Mouse (Mus musculus) hindbrain, postnatal 0 days (tissue): ENCODE measurements around the gene Rundc3b. TPM values are rescaled to one million over a fixed set of nuclear protein-coding genes. Genes with fewer than 3 reads are reported as not detected.

Experiments used
- ATAC-seq: fragments of 200-750 bp; cut with Nextera tagmentation; 2 replicates; pipeline ENCODE4 v1.8.0; 2017; ENCODE audit warnings: mild to moderate bottlenecking, moderate TSS enrichment, moderate library complexity
- DNase-seq: peaks from one replicate; pipeline ENCODE4 v3.0.0-alpha.2; 2015; ENCODE audit warnings: low spot score
- H3K27ac ChIP-seq: fragments of 300-500 bp; sonication (generic); 2 replicates; pipeline ENCODE4 v1.5.1; 2014; ENCODE audit warnings: mild to moderate bottlenecking
- H3K27me3 ChIP-seq: fragments of 300-500 bp; sonication (generic); 2 replicates; pipeline ENCODE4 v1.6.1; 2014; ENCODE audit warnings: low read length, mixed read lengths; ENCODE audit not compliant: insufficient read depth
- H3K36me3 ChIP-seq: fragments of 300-500 bp; sonication (generic); 2 replicates; pipeline ENCODE4 v1.6.1; 2014; ENCODE audit warnings: low read length, mixed read lengths; ENCODE audit not compliant: insufficient read depth
- H3K4me1 ChIP-seq: fragments of 300-500 bp; sonication (generic); 2 replicates; pipeline ENCODE4 v1.6.1; 2014; ENCODE audit warnings: antibody characterized with exemption, low read length, mixed read lengths; ENCODE audit not compliant: insufficient read depth
- H3K4me2 ChIP-seq: fragments of 300-500 bp; sonication (generic); 2 replicates; pipeline ENCODE4 v1.6.1; 2014; ENCODE audit warnings: low read depth, mild to moderate bottlenecking, low read length, moderate library complexity, mixed read lengths
- H3K4me3 ChIP-seq: fragments of 300-500 bp; sonication (generic); 2 replicates; pipeline ENCODE4 v1.5.1; 2014; ENCODE audit warnings: low read length
- H3K9ac ChIP-seq: fragments of 300-500 bp; sonication (generic); replicated peaks from 2 replicates; pipeline ENCODE4 v1.6.1; 2014; ENCODE audit warnings: mild to moderate bottlenecking, low read length, moderate library complexity, mixed read lengths
- H3K9me3 ChIP-seq: fragments of 300-500 bp; sonication (generic); 2 replicates; pipeline ENCODE4 v1.6.1; 2016; ENCODE audit warnings: low read length, mixed read lengths
- CTCF ChIP-seq: IDR thresholded peaks from 2 replicates; pipeline ENCODE4 v1.5.1; 2016; ENCODE audit warnings: antibody characterized with exemption, control low read depth, low read depth
- WGBS: fragments of 180-500 bp; shearing (Covaris S2); extraction: QIAGEN DNeasy Blood & Tissue Kit; methylation state at CpG from one replicate; pipeline ENCODE4 v1.1.7; 2014; 5-methylcytosine and 5-hydroxymethylcytosine counted together
- polyA plus RNA-seq: library from polyadenylated mRNA; unstranded; fragments of >200 nt; fragmentation: Nextera tagmentation; extraction: Ambion mirVana; gene quantifications from 2 replicates; pipeline ENCODE4 v1.2.1, GENCODE M21; 2015
- total RNA-seq: library from RNA; depleted of rRNA; stranded (reverse); fragments of >200 nt; gene quantifications from 2 replicates; pipeline ENCODE4 v1.2.3, GENCODE M21; 2014

Gene Rundc3b
- total and polyA plus RNA-seq, 2 experiments from 2014 or later, result 27.8 to 35.5 TPM

- H3K4me3 ChIP-seq, result no peak overlapping the region
Measured at GRCm38 (mm10) chr5:8652085-8652484, 29.3 kb upstream of the Rundc3b start.

GRCm38 (mm10) chr5:8648774-8649173, 26.0 kb upstream of the Rundc3b start:
- Histone ChIP-seq H3K4me3 (no peak overlapping the region), H3K4me1 (no peaks in the 10 kb centered on the region), H3K9me3 (no peaks in the 10 kb centered on the region), H3K27ac (no peak overlapping the region), H3K36me3 (no peaks in the 10 kb centered on the region), H3K27me3 (no peaks in the 10 kb centered on the region), H3K9ac (no peak overlapping the region), H3K4me2 (no peak overlapping the region)
- no peak for TF ChIP-seq CTCF
- no peak for ATAC-seq
- DNase-seq, result no peak

More at GRCm38 (mm10) chr5:8652085-8652484, 29.3 kb upstream of the Rundc3b start:
- WGBS, result 83% methylated on average over 2 of the region's 2 CpGs
- Histone ChIP-seq H3K27ac (no peak overlapping the region), H3K36me3 (no peaks in the 10 kb centered on the region), H3K4me2 (no peak overlapping the region), H3K9ac (no peak overlapping the region), H3K4me1 (no peaks in the 10 kb centered on the region), H3K27me3 (no peaks in the 10 kb centered on the region), H3K9me3 (no peaks in the 10 kb centered on the region)
- TF ChIP-seq CTCF, result no peak
- DNase-seq (no peak), ATAC-seq (no peak)

- Histone ChIP-seq H3K27me3 (no peaks in the 10 kb centered on the region), H3K9ac (no peak overlapping the region), H3K36me3 (no peaks in the 10 kb centered on the region), H3K4me1 (no peaks in the 10 kb centered on the region), H3K9me3 (no peaks in the 10 kb centered on the region), H3K4me2 (no peak overlapping the region), H3K4me3 (no peak overlapping the region), H3K27ac (no peak overlapping the region)
- 74% methylated on average over 4 of the region's 4 CpGs for WGBS
- TF ChIP-seq CTCF, result no peak
- DNase-seq (no peak), ATAC-seq (no peak)
Measured at GRCm38 (mm10) chr5:8648300-8648699, 25.5 kb upstream of the Rundc3b start.

- no peak overlapping the region for H3K4me2 ChIP-seq
- no peak overlapping the region for H3K4me3 ChIP-seq
- no peak for TF ChIP-seq CTCF
- no peaks in the 10 kb centered on the region for H3K36me3 ChIP-seq
- no peak overlapping the region for H3K27ac ChIP-seq
- no peaks in the 10 kb centered on the region for H3K4me1 ChIP-seq
- DNase-seq (no peak), ATAC-seq (no peak)
- H3K27me3 ChIP-seq, result no peaks in the 10 kb centered on the region
- H3K9me3 ChIP-seq, result no peaks in the 10 kb centered on the region
- no peak overlapping the region for H3K9ac ChIP-seq
Measured at GRCm38 (mm10) chr5:8634489-8634975, 11.8 kb upstream of the Rundc3b start.

GRCm38 (mm10) chr5:8632901-8633300, 10.1 kb upstream of the Rundc3b start:
- H3K9me3 ChIP-seq, result no peaks in the 10 kb centered on the region
- no peak overlapping the region for H3K4me3 ChIP-seq
- TF ChIP-seq CTCF, result no peak
- no peak overlapping the region for H3K4me2 ChIP-seq
- H3K27me3 ChIP-seq, result no peaks in the 10 kb centered on the region
- no peaks in the 10 kb centered on the region for H3K36me3 ChIP-seq
- ATAC-seq (no peak), DNase-seq (no peak)
- no peak overlapping the region for H3K27ac ChIP-seq
- 90% methylated on average over 3 of the region's 3 CpGs for WGBS
- H3K9ac ChIP-seq, result no peak overlapping the region
- no peaks in the 10 kb centered on the region for H3K4me1 ChIP-seq

GRCm38 (mm10) chr5:8622071-8622595, 619 bp downstream of the Rundc3b start:
- Histone ChIP-seq H3K4me2 (peak overlapping the region; percentile 81), H3K27ac (peak overlapping the region; percentile 94), H3K27me3 (no peaks in the 10 kb centered on the region), H3K9ac (peak overlapping the region; percentile 94), H3K9me3 (no peaks in the 10 kb centered on the region), H3K4me3 (peak overlapping the region; percentile 89), H3K36me3 (no peaks in the 10 kb centered on the region), H3K4me1 (no peaks in the 10 kb centered on the region)
- no peak for TF ChIP-seq CTCF
- ATAC-seq (peak; percentile 67), DNase-seq (peak; percentile 70)
- 3% methylated on average over 45 of the region's 49 CpGs for WGBS

GRCm38 (mm10) chr5:8571118-8571517, 51.6 kb downstream of the Rundc3b start:
- no peaks in the 10 kb centered on the region for H3K4me1 ChIP-seq
- no peak overlapping the region for H3K4me3 ChIP-seq
- no peaks in the 10 kb centered on the region for H3K36me3 ChIP-seq
- no peak overlapping the region for H3K9ac ChIP-seq
- no peaks in the 10 kb centered on the region for H3K27me3 ChIP-seq
- 19% methylated on average over 3 of the region's 3 CpGs for WGBS
- no peaks in the 10 kb centered on the region for H3K9me3 ChIP-seq
- DNase-seq, result no peak
- no peak overlapping the region; the same call in 1 of the 2 replicates for H3K27ac ChIP-seq
- no peak for TF ChIP-seq CTCF
- ATAC-seq, result no peak
- no peak overlapping the region for H3K4me2 ChIP-seq
